Mouse (Mus musculus) ES-CJ7 (cell line): ENCODE data around the gene Trim67.
"Not testable (repeated sequence)": the region's sequence is repeated elsewhere in the genome, so short reads cannot be mapped to it uniquely, and the experiment has no call there.

ENCODE experiments used
- DNase-seq: peaks from one replicate; pipeline ENCODE4 v3.0.0; 2011; ENCODE audit warnings: low read depth, low spot score

Gene Trim67

DNA sequence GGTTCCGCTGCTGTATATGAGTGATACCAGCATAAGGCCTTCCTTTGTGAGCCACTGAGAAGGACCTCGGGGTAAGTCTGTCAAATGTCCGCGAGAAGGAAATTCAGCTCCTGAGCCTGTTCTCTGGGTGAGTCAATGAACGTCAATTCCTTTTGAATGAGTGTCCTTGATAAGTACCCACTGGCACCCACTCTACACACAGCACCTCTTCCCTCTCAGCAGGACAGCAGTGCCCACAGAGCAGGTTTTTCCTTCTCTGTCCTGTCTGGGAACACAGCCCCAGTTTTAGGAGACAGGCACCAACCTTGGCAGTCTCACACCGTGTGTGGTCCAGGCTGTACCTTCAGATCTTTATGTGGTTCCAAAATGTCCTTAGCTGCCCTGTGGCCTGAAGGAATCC, 39.0 kb downstream of the Trim67 start:
- DNase-seq, result no peak

DNA sequence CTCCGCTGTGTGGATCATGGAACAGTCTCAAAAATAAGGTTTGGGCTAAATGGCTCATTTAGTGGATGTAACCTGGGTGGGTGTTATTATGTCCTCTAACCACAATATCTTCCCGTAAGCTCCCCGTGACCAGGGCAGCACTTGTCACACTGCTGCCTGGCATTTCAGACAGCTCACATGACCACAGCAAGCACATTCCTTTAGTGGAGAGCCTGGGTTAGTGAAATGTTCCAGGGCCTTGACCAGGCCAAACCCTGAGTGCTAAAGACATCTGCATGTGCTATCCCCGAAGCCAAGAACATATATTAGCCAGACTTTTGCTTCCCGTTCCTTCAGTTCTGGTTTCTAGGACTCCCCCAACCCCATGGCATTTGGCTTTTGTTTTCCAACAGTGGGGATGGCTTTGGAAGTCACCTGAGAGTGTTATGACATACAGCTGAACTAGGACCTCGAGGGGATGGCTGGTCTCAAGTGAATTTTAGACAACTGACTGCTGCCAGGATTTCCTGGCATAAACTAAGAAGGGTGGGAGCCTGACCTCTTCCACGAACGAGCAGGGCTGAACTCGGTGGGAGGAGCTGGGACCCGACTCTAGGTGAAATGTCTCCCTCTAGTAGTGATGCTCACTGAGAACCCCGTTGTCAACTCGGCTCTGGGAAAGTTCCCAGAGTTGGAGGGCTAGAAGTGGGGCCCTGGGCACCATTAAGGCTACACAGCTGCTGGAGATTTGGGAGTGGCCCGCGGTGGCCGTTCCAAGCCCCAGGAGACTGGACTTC, 40.7 kb downstream of the Trim67 start:
- DNase-seq, result no peak

DNA sequence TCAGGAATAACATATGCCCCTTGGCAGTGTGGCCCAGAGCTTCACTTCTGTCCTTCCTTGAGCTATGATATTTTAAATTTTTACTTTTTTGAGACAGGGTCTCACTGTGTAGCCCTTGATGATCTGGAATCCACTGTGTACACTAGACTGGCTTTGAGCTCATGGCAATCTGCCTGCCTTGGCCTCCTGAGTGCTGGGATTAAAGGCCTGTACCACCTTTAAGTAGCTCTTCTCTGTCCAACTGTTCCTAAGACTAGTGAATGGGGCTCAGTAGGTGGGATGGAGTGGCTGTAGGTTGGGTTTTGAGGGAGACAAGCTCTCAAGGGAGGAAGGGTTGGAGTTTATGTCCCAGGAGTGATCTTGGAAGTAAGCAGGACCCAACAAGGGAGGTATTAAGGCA, 43.0 kb downstream of the Trim67 start:
- DNase-seq, result no peak

DNA sequence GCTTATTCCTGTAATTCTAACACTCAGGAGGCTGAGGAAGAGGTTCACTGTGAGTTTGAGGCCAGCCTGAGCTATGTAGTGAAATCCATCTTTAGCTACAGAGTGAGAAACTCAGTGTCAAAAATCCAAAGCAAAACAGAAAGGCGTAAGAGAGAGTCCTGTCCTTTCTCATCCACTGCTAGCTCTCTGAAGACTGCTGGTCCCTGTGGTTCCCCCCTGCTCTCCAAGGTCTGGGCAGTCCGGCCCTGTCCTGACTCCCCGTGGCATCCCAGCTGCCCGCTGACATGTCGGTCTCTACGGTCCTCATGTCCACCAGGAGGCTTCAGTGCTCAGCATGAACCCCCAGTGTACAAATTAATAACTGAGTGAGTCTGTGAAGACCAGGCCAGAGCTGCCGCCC, 43.4 kb downstream of the Trim67 start:
- no peak for DNase-seq

DNA sequence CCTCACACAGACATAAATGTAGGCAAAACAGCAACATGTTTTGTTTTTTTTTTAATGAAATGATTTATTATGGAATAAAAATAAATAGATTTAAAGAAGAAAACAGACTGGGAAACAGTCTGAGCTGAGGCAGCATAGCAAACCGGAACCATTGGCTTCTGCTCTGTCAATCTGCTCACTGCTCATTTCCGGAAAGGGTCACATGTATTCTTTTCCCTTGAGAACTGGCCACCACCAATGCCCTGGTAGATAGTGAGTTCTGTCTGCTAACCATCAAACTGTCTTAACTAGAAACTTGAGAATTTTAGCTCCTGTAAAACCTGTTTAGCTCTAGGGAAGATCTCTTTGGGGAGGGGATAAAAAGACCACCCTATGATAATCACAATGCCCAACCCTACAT, 44.0 kb downstream of the Trim67 start:
- DNase-seq, result no peak

DNA sequence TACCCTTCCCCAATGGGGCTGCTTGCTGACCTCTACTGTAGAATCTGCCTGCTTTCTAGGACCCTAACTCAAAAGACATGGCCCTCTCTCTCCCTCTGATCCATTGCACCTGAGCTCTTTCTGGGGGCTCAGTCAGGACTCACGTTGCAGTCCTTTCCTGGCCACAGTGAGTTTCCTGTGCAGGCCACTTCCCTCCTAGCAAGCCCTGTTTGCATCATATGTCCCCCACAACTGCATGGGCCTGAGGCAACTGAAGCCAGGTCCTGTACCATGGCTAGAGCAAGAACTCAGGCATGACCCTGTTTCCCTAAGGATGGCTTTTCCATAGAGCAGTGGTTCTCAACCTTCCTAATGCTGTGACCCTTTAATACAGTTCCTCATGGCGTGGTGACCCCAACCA, 45.1 kb downstream of the Trim67 start:
- DNase-seq, result no peak

DNA sequence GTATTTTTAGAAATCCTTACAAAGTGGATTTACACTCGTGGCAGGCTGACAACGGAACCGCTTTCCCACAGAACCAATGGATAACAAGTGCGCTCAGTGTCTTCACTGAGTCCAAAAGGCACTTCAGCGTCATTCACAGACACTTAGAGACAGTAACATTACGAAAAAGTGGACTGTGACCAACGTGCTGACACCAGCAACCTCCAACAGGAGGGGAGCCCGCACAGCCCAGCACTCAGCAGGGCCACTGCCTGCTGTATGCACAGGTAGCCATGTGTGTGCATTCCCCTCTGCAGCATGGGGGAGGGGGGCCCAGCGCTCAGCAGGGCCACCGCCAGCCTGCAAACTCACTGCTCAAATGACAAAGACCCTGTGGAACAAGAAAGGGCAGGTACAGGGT, 46.5 kb downstream of the Trim67 start:
- no peak for DNase-seq

DNA sequence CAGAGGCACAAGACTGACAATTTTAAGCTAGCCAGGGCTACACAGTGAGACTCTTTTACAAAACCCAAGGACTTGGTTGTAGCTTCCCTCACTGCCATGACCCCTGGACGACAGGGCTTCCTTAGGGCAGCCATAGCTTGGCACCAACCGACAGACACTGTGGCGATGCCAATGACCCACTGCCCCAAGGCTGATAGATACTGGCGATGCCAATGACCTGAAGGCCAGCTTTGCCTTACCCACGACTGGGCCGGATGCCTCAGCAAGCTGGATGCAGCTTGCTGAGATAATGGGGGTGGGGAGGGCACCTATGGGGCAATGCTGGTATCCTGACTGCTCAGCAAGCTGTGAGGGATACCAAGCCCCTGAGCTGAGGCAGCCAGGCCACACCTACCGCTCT, 48.0 kb downstream of the Trim67 start:
- no peak for DNase-seq

DNA sequence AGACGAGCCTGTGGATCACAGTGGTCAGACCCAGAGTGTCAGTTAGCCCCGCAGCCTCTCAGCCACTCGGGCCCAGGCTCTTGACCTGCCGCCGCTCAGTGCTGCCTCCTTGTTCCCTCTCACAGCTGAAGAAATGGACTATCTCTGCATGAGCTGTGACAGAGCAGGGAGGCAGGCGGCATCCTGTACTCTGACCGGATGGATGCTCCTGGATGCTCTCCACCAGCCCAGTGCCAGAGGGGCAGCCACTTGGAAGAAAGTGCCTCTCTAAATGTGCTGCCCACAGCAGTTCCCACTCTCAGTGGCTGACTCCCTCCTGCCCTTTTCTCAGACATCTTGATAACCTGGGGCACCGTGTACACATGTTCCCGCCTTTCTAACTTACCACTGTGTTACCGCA, 48.9 kb downstream of the Trim67 start:
- no peak for DNase-seq

DNA sequence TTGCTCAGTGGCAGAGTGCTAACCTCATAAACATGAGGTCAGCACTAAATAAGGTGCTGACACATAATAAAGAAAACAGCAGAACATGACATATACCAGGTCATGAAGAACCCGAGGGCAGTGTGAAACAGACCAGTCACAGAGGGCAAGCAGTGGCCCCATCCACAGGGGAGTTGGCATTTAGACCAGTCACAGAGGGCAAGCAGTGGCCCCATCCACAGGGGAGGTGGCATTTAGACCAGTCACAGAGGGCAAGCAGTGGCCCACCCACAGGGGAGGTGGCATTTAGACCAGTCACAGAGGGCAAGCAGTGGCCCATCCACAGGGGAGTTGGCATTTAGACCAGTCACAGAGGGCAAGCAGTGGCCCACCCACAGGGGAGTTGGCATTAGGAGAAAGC, 50.0 kb downstream of the Trim67 start:
- not testable (repeated sequence) for DNase-seq

DNA sequence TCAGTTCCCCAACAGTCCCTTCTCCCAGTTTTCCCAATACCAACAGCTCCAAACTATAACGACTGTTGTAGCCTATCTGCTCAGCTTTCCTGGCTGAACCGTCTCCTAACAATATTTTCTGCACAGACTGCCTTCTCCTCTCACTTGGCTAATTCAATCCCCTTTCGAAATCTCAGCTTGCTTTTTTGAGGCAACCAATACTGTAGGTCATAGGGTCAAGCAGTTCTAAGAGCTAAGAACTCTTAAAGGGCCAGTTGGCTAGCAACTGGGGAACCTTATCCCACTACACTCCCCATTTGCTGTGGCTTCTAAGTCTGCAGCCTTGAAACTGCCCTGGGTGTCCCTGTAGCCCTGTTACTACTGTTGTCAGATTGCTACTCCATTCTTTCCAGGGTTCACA, 52.2 kb downstream of the Trim67 start:
- DNase-seq, result no peak

DNA sequence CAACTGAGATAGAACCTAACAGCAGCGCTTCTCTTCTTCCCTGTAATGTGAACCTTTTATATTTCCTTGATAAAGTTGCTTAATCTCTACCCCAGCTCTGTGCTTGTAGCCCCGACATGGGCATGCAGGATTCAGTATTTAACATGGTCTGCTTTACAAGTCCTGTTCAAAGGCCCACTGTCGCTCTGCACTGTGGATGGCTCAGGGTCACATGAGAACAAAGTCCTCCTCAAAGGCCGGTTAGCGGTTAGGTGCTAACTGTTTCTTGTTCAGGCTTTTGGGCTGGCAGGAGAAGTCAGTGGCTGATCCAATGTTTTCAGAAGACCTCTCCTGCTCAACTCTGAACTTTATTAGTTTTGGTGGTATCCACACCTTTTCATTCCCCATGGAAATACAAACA, 52.7 kb downstream of the Trim67 start:
- no peak for DNase-seq

DNA sequence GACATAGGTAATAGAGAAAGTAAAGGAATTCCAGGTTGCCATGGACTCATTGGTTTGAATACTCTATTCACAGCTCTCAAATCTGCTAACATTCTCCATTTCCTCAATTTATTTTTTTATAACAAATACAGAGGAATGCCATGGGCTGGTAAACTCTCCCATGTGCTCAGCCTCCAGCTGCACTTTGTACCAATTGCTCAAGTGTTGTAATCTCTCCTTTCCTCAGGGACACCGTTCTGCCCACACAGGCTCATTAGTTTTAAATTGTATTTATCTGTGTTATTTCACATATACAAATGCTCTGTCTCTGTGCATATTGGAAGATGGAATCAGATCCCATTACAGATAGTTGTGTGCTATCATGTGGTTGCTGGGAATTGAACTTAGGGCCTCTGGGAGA, 60.6 kb downstream of the Trim67 start:
- no peak for DNase-seq

DNA sequence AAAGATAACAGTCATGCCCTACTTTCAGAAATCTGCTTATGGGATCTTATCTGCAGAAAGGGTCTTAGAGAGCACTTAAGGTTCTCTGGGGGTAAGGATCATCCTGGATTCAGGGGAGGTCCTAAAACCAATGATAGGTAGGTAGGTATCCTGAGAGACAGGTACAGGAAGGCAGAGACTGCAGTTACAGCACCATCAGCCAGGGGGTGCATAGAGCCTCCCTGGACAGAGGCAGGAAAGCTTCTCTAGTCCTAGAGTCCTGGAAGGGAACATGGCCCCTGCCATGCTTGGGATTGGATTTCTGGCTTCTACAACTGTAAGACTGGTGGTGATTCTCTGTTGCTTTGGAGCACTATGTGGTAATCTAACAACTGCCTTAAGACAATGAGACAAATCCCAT, 66.6 kb downstream of the Trim67 start:
- peak; percentile 77 for DNase-seq

DNA sequence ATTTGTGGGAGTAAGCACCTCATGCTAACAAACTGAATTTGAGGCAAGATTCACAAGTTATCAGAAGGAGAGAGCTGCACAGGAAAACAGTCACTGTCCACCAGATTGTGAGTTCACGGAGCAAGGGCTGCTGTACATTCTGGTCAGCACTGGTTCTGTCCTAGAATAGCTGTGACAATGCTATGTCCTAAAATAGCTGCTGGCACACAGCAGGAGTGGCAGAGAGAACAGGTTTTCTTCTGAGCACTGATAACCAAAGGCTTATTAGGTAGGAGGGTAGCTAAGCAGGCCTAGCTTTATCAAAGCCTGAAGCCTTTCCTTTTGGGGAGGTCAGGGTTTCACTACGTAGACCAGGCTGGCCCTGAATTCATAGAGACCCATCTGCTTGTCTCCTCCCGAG, 67.3 kb downstream of the Trim67 start:
- no peak for DNase-seq

DNA sequence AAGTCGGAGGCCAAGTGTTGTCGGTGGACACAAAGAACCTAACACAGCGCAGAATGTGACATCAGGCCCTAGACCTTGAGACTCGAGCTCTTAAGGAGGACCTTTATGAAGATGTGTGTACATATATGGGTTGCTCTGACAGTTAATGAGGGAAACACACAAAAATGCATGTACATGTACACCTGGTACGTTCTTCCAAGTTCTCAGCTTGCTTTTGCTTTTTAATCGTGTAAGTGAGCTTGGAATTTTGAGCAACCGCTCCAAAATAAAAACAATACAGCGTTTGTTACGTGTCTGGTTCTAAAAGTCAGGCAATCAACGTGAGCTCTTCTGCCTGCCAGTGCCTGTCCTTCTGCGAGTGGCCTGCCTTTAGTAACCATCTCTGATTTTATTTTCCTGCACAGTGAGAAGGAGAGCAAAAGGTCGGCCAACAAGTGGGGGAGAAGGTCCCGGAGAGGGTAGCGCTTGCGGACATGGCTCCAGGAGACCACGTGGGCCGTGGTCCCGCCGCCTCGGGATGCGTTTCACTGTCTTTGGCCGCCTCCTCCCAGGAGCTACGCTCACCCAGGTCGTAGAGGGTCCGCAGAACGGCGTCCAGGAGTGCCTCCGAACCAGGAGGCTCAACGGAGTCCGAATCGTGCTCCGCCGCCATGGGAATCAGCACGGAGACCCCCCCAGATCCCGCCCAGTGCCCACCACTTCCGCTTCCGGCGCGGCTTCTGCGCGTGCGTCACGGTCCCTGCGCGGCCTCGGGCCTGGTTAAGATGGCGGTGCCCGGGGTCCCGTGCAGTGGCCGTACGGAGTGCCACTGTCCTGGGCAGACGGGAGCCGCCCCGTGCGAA, 69.7 kb downstream of the Trim67 start, which contains the start of the genes Gnpat and 2810004N23Rik:
Gene Gnpat (plus strand): TSS at position 713 of the 842 bp plus-strand sequence.
Gene 2810004N23Rik (minus strand): TSS at position 800 of the 842 bp plus-strand sequence.
- peak; percentile 91 for DNase-seq

DNA sequence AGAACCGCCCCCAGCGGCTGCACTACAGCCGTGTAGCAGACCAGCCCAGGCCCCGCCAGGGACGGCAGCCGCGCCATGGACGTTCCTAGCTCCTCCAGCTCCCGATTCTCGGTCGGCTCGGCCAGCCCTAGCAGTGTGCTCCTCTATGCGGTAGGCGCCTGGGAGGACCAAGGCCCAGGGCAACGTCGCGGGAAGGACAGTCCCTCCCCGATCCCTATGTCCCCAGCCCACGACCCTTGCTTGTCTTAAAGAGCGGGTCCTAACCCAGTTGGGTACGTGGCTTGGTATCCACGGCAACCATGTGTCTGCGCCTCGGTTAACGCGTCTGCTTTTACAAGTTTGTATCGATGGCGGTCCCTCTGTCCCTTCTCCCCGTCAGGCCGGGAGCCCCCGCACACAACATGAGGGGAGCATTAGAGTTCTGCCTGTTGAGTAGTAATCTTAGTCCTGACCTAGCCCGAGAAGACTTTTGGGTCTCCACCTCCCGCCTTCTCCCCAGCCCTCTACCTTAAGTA, 70.3 kb downstream of the Trim67 start:
- peak; percentile 48 for DNase-seq

DNA sequence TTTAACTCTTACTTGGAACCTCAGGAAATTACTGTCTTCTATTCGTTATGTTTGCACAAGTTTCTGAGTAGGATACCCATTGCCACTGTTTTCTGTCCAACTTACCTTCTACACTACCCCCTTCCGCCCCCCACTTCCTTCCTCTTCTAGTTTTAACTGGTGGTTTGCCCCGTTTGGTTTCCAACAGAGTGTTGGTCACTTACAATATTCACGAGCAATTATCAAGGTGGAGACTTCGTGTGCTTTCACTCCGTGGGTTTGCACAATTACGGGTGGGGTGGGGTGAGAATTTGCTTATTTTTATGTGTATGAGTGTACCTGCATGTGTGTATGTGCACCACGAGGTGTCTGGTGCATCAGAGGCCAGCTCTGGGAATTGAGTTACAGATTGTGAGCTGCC, 70.8 kb downstream of the Trim67 start:
- DNase-seq, result peak; percentile 27

DNA sequence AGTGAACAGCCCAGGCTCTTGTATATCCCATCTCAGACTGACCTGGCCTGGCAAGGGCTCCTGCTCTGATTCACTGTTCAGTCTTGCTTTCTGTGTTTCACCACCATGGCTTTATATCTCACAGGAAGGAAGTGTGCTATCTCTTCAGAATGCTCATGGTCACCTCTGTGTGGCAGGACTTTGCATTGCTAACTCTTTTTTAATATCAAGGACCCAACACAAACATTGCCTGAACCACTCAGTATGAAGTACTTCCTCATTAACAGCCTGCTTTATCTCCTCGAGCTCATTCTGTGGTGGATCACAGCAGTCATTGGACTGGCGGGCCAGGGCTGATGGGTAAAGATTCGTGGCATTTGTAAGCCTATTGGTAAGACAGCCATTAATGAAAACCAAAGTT, 73.8 kb downstream of the Trim67 start:
- DNase-seq, result no peak

DNA sequence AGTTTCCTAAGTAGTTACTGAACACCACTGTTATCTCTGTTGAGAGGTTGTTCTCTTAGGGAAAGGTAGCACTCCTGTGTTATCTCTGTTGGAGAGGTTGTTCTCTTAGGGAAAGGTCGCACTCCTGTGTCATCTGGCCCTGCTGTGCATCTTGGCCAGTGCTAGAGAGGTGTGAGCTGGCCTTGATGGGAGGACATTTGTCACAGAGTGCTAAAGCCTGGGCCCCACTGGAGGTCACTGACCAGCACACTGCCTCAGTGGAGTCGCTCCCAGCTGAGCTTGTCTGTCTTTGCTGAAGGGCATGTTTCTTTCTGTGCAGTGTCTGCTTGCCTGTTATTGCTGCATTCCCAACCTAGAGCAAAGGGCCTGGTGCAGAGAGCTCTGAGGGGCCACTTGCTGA, 74.2 kb downstream of the Trim67 start:
- no peak for DNase-seq

DNA sequence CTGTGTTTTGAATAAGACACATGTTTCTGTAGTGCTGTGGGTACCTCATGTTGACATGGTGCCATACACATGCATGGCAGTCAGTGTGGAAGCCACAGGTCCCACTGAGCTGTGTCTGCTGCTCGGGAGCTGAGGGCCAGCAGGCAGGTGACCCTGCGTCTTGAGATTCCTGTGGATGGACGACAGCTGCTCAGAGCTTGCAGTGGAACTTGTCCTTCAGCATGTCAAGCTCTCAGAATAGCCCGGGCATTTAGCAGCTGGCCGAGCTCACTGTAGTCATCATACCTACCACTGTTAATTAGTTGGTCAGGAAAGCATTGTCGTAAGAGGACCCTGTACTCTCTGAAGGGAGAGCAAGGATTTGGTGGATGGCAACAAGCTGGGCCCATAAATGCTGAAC, 76.8 kb downstream of the Trim67 start:
- no peak for DNase-seq

DNA sequence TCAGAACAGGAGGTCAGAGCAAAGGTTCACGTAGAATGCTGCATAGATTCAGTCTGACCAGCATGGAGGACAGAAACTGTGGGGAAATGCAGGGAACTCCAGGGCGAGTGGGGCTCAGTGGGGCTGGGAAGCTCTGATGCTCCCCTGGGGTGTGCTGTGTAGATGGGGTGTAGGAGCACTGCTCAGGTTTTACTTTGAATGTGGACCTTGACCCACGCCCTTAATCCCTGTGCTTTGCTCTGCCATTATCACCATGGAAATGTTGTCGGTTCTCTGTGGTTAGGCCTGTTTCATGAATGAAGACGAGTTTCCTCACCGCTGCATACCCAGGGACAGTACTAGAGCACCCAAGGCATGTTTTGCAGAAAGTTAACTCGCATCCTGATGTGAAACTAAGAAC, 78.6 kb downstream of the Trim67 start:
- DNase-seq, result no peak

DNA sequence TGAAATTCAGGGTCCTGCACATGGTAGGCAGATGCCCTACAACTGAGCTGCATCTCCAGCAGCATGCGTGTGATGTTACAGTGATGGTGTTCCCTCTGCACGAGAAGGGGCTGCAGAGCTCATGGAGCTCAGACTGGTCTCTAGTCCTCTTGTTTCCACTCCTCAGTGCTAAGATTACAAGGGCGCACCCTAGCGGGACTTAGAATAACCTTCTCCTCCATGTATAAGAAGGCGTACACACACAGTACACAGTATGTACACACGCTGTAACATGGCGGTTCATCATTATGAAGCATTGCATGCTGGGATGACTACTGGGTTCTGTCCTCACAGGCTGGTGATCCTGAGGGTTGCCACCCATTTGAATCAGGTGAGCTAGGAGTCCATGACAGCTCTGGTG, 79.2 kb downstream of the Trim67 start:
- DNase-seq, result peak; percentile 82
